Mouse (Mus musculus) myocyte (in vitro differentiated cells): ENCODE data around the gene Ndufaf2.

Experiments used
- MYOD1 ChIP-seq, 3 experiments: IDR thresholded peaks; one replicate each; pipeline ENCODE4 v1.6.1; 2011; ENCODE audit warnings: control low read depth in 2 of 3, low read depth in 2 of 3, mild to moderate bottlenecking in 2 of 3, moderate library complexity in 1 of 3; ENCODE audit not compliant: insufficient read length in 2 of 3, control insufficient read depth in 1 of 3
- REST ChIP-seq: IDR thresholded peaks from one replicate; pipeline ENCODE4 v1.6.1; 2011; ENCODE audit warnings: mild to moderate bottlenecking, control low read depth, moderate library complexity; ENCODE audit not compliant: insufficient read depth, insufficient read length

GRCm38 (mm10) chr13:108064331-108064730 is 94.1 kb downstream of the Ndufaf2 start:
- TF ChIP-seq MYOD1 (IDR thresholded peaks at IDR 0.05; ENCODE audit: control insufficient read depth in 1 of 3, insufficient read length in 2 of 3, low read depth in 2 of 3) = no peak
- no peak for TF ChIP-seq REST
